Mouse (Mus musculus): ENCODE results near the gene Arhgef1.

Gene Arhgef1

GRCm38 (mm10) chr7:24902630-24903443 lies at the start of gene Arhgef1:
Gene Arhgef1, plus strand, starts transcription at chr7:24902912.
- DNase-seq (ENCODE audit: low spot score) = peak; percentile 55

- DNase-seq (ENCODE audit: low spot score) = no peak
Measured at GRCm38 (mm10) chr7:24853233-24853563, 49.5 kb upstream of the Arhgef1 start.

DNA sequence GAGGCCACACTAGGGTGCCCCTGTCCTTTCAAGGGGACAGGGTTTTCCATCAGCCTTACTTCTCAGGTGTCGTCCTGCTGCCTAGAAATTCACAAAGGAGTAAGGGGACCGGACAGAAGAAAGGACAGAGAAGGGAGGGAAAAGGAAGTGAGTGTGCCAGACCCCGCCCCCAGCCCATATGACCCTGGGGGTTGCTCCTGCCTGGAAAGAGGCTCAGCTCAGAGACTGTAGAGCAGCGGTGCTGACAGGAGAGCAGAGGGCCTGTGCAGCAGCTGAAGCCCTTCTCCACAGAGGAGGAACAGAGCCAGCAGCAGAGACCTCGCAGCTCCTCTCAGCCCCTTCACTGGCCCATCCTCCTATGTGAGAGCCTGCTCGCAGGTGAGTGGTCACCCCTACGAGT lies 49.0 kb upstream of the Arhgef1 start:
- no peak for DNase-seq (ENCODE audit: low spot score)

GRCm38 (mm10) chr7:24856460-24857120 lies 46.1 kb upstream of the Arhgef1 start:
- DNase-seq (ENCODE audit: low spot score) = no peak

DNA sequence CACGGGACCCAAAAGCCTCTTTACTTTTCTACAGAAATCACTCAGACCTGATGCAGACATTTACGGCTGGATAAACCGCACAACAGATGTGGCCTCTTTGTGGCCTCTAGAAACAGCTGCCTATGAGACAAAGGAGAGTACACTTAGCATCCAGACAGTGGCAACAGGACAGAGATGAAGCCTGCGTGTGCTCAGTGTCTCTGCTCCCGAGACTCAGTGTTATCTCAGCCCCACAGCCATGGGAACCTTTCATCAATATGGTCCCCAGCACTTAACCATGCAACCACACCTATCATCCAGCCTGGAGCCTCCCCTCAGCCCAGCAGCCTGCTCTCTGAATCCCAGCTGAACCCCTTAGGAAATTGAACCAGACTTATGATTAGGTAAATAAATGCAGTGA lies 43.5 kb upstream of the Arhgef1 start:
- DNase-seq (ENCODE audit: low spot score) = no peak

- DNase-seq (ENCODE audit: low spot score) = no peak
Measured at GRCm38 (mm10) chr7:24861913-24862312, 40.8 kb upstream of the Arhgef1 start, which contains the start of gene Gm9844. Gene Gm9844, plus strand, starts transcription at chr7:24862213.

DNA sequence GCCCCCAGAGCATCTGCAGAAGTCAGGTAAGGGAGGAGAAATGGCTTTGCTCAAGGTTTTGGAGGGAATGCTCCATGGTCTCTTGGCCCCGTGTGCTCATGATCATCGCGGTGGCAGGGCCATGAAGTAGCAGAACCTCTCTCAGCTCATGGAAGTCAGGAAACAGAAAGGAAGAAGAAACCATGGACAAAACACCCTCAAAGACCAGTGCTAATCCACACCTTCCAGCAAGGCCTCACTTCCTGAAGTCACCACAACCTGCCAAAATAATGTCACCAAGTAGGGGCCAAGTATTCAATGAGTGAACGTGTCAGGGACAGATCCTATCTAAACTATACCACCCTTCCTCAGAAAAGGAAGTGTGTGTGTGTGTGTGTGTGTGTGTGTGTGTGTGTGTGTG lies 39.9 kb upstream of the Arhgef1 start:
- no peak for DNase-seq (ENCODE audit: low spot score)

DNA sequence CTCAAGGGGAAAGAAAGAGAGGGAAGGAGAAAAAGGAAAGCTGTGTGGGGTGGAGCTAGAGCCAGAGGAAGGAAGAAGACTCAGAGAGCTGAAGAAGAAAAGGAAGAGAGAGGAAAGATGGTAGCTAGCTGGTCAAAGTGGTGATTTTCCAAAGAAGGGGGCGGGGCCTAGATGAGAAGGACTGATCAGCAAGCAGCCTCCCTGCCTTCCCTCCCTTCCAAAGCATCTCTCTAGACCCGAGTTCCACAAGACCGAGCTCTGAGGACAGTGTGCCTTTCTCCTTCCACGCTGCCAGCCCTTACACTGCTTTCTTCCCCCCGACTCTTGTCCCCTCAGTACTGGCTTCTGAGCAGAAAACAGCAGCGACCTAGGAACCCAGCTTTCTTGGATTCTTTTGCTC lies 38.6 kb upstream of the Arhgef1 start:
- DNase-seq (ENCODE audit: low spot score) = no peak

DNA sequence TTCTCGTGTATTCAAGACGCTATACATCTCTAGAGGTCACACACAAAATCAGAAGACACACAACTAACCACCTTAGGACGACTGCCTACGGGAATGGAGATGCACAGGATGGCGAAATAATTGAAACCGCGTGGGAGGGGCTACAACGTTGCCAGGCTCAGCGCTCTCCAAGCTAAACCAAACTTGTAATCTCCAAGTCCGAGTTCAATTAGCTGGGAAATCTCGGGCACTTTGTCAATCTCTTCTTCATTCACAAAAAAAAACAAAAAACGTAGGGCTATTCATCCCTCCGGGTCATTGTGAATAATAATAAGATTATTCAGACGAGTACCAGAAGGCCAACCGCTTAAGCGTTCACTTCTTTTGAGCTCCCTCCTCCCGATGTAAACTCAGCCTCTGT lies 33.6 kb upstream of the Arhgef1 start:
- no peak for DNase-seq (ENCODE audit: low spot score)

- DNase-seq (ENCODE audit: low spot score) = no peak
Measured at GRCm38 (mm10) chr7:24869532-24870165, 33.1 kb upstream of the Arhgef1 start, which contains the start of the genes Lypd4 and Dmrtc2. Gene Lypd4, minus strand, starts transcription at chr7:24869941. Gene Dmrtc2, plus strand, starts transcription at chr7:24870057.

GRCm38 (mm10) chr7:24877588-24877987 lies 25.1 kb upstream of the Arhgef1 start:
- DNase-seq (ENCODE audit: low spot score) = no peak

DNA sequence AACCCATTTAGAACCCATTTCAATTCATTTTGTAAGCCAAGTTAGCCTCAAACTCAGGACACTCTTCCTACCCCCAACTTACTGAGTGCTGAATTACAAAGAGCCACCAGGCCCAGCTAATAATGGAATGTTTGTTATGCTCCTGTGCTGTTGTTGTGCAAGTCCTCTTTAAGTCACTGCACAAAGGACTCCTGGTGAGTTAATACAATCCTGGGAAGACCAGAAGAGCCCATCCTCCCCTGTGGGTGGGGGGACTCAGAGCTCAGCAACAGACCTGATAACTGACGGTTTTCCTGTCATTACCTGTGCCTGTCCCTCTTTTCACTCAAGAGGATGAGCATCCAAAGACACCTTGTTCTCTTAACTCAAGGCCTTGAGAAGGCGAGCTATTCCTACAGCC lies 23.1 kb upstream of the Arhgef1 start:
- DNase-seq (ENCODE audit: low spot score) = no peak

- DNase-seq (ENCODE audit: low spot score) = no peak
Measured at GRCm38 (mm10) chr7:24882416-24883199, 20.1 kb upstream of the Arhgef1 start.

- DNase-seq (ENCODE audit: low spot score) = peak; percentile 97
Measured at GRCm38 (mm10) chr7:24883896-24884692, 18.6 kb upstream of the Arhgef1 start, which contains the start of gene Rps19. Gene Rps19, plus strand, starts transcription at chr7:24884371.

DNA sequence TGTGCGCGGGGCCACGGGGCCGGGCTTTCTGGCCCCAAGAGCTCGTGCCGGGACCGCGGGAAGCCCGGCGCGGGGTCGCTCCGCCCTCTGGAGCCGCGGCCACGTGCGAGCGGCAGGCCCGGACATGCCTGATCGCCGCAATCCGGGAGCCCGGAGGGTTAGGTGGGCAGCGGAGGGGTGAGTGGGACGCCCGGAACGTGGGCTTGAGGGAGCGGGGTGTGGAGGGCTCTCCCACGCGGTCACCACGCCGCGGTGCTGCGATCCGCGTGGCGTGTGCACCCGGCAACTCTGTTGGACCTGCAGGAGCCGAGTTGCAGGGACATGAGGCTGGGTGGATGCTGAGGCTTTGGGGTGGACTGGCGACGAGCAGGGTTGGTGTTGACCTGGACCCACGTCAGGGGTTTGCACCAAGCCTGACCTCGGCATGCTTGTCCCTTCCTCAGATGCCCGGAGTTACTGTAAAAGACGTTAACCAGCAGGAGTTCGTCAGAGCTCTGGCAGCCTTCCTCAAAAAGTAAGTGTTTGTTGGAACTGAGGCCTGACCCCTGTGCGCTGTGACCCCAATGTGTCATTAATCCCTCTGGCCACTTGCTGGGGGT lies 17.9 kb upstream of the Arhgef1 start:
- no peak for DNase-seq (ENCODE audit: low spot score)

- DNase-seq (ENCODE audit: low spot score) = no peak
Measured at GRCm38 (mm10) chr7:24885468-24886307, 17.0 kb upstream of the Arhgef1 start.

DNA sequence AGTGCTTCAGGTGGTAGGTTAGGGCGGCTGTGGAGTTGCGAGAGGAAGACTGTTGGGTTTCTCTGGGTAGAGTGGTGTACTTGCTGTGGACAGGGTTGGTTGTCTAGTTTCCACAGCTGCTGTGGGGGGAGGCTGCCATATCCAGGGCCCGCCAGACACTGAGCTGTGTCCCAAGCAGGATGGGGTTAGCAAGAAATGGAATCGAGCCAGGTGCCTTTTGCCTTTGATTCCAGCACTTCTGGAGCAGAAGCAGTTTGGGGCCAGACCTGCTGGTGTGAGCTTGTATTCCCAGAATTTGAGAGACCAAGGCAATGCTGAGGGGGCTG lies 16.4 kb upstream of the Arhgef1 start:
- no peak for DNase-seq (ENCODE audit: low spot score)

DNA sequence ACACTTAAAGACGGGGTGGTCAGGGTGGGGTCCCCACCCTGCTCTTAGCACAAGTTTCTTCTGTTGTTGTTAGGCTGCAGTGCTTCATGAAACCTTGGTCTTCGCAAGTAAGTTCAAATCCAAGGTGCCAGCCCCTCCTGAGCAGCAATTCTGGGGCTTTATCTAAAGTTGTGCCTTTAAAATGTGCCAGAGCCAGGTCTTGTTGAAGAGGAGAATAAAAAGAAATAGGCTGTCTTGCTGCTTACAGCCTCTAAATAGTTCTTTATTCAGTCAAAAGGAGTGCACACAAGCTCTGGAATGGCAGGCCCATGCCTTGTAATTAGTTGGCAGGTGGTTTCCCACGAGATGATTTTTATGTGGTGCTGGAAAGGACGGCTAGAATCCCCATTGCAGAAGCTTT lies 15.6 kb upstream of the Arhgef1 start:
- DNase-seq (ENCODE audit: low spot score) = no peak

DNA sequence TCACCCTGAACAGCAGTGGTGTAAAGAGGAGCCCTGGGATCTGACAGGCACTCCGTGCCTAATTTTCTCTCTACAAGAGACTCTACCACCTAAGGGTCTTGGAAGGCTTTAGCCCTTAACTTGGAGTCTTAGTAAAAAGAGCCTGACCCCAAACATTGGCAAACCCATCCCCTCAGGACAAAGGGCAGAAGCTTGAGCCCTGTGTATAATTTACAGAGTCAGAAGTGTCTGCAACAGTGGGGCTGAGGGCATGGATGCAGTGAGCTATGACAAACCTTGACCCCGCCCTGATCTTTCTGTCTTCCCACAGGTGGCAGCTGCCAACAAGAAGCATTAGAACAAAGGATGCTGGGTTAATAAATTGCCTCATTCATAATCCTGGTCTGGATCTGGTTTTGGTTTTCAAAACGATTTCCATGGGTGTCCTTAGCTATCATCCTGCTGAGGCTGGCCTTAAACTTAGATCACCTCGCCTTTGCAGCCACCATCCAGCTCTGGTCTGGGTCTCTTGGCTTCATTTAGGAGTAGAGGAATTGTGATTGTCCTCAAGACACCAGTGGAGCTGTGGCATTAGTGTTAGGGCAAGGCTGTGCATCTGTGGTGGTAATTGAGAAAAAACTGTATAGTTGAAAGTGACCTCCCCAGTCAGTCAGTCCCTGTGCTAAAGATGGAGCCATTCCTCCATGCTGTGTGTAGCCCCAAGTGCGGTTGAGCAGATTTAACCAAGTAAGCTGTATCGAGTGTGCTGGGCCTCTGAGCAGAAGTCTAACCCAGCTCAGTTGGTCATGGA lies 13.1 kb upstream of the Arhgef1 start:
- no peak for DNase-seq (ENCODE audit: low spot score)

All from ovary, postnatal 14 days (tissue).